Mouse (Mus musculus) lung, postnatal 0 days (tissue): Measurements from ENCODE around the gene Olfr644. TPM values are rescaled to one million over a fixed set of nuclear protein-coding genes. Genes with fewer than 3 reads are reported as not detected.

ENCODE experiments used
- ATAC-seq: fragments of 200-750 bp; cut with Nextera tagmentation; 2 replicates; pipeline ENCODE4 v1.8.0; 2017; ENCODE audit warnings: moderate library complexity
- DNase-seq: peaks from one replicate; pipeline ENCODE4 v3.0.0-alpha.2; 2016; ENCODE audit warnings: low spot score
- H3K27ac ChIP-seq: fragments of 300-500 bp; sonication (generic); 2 replicates; pipeline ENCODE4 v1.5.1; 2014; ENCODE audit warnings: antibody characterized with exemption, mild to moderate bottlenecking, low read length, mixed read lengths
- H3K27me3 ChIP-seq: fragments of 300-500 bp; sonication (generic); replicated peaks from 2 replicates; pipeline ENCODE4 v1.6.1; 2014; ENCODE audit warnings: low read length, mixed read lengths; ENCODE audit not compliant: insufficient read depth
- H3K36me3 ChIP-seq: fragments of 300-500 bp; sonication (generic); 2 replicates; pipeline ENCODE4 v1.6.1; 2014; ENCODE audit warnings: low read length, mixed read lengths; ENCODE audit not compliant: insufficient read depth
- H3K4me1 ChIP-seq: fragments of 300-500 bp; sonication (generic); 2 replicates; pipeline ENCODE4 v1.6.1; 2014; ENCODE audit warnings: antibody characterized with exemption, low read depth, low read length, mixed read lengths; ENCODE audit not compliant: insufficient read depth
- H3K4me2 ChIP-seq: fragments of 300-500 bp; sonication (generic); replicated peaks from 2 replicates; pipeline ENCODE4 v1.6.1; 2014; ENCODE audit warnings: low read depth, mild to moderate bottlenecking, low read length, moderate library complexity, mixed read lengths
- H3K4me3 ChIP-seq: fragments of 300-500 bp; sonication (generic); 2 replicates; pipeline ENCODE4 v1.5.1; 2014; ENCODE audit warnings: low read depth, low read length
- H3K9ac ChIP-seq: fragments of 300-500 bp; sonication (generic); replicated peaks from 2 replicates; pipeline ENCODE4 v1.6.1; 2014; ENCODE audit warnings: low read depth, mild to moderate bottlenecking
- H3K9me3 ChIP-seq: fragments of 300-500 bp; sonication (generic); 2 replicates; pipeline ENCODE4 v1.6.1; 2016; ENCODE audit warnings: low read length, mixed read lengths
- CTCF ChIP-seq: IDR thresholded peaks from 2 replicates; pipeline ENCODE4 v1.5.1; 2016; ENCODE audit warnings: antibody characterized with exemption, mild to moderate bottlenecking
- polyA plus RNA-seq: library from polyadenylated mRNA; unstranded; fragments of >200 nt; fragmentation: Nextera tagmentation; extraction: Ambion mirVana; gene quantifications from 2 replicates; pipeline ENCODE4 v1.2.1, GENCODE M21; 2015

The Olfr644 gene
- polyA plus RNA-seq, 1 experiment from 2014 or later = not detected

- no peak for ATAC-seq
- H3K27ac ChIP-seq = no peak within 1 kb of the TSS
- TF ChIP-seq CTCF = no peak
Observed at GRCm38 (mm10) chr7:104017203-104017602, 54.5 kb downstream of the Olfr644 start, which contains the start of gene Olfr639. TSS of gene Olfr639 (minus strand) at chr7:104017303.

More at GRCm38 (mm10) chr7:104017203-104017602, 54.5 kb downstream of the Olfr644 start, which contains the start of gene Olfr639:
- no peak for DNase-seq
- Histone ChIP-seq H3K4me3 (no peak within 1 kb of the TSS), H3K9ac (no peak within 1 kb of the TSS), H3K27me3 (no peaks in the 10 kb centered on the region), H3K36me3 (no peaks in the 10 kb centered on the region), H3K9me3 (no peaks in the 10 kb centered on the region), H3K4me2 (no peak within 1 kb of the TSS), H3K4me1 (no peaks in the 10 kb centered on the region)

Other genes starting within 250 kb of the Olfr644 start
- 19,829 and 23,579 TPM in 2 replicates for gene Hbb-bs, start 243.8 kb downstream of the Olfr644 start, polyA plus RNA-seq
- gene Hbb-bh2, start 231.3 kb downstream of the Olfr644 start, polyA plus RNA-seq = not detected in 2 replicates
- 0.27 TPM in 1 of 2 replicates, not detected in the other for gene Hbb-bh1, start 228.7 kb downstream of the Olfr644 start, polyA plus RNA-seq
- gene Hbb-y, start 218.7 kb downstream of the Olfr644 start, polyA plus RNA-seq = 11.4 and 11.9 TPM in 2 replicates
- not detected in 2 replicates for gene Olfr66, start 185.6 kb downstream of the Olfr644 start, polyA plus RNA-seq
- not detected in 2 replicates for gene Olfr64, start 177.4 kb downstream of the Olfr644 start, polyA plus RNA-seq
- 0.05 TPM in 1 of 2 replicates, not detected in the other for gene Olfr65, start 168.4 kb downstream of the Olfr644 start, polyA plus RNA-seq
- gene Olfr631, start 143.0 kb downstream of the Olfr644 start, polyA plus RNA-seq = not detected in 2 replicates
- gene Olfr632, start 137.5 kb downstream of the Olfr644 start, polyA plus RNA-seq = not detected in 2 replicates
- gene Olfr633, start 127.4 kb downstream of the Olfr644 start, polyA plus RNA-seq = not detected in 2 replicates
- gene Olfr635, start 100.7 kb downstream of the Olfr644 start, polyA plus RNA-seq = not detected in 2 replicates
- not detected in 2 replicates for gene Olfr638, start 73.1 kb downstream of the Olfr644 start, polyA plus RNA-seq
- not detected in 2 replicates for gene Olfr639, start 54.6 kb downstream of the Olfr644 start, polyA plus RNA-seq
- not detected in 2 replicates for gene Olfr640, start 46.3 kb downstream of the Olfr644 start, polyA plus RNA-seq
- not detected in 2 replicates for gene Olfr641, start 36.4 kb downstream of the Olfr644 start, polyA plus RNA-seq
- gene Olfr642, start 19.2 kb downstream of the Olfr644 start, polyA plus RNA-seq = not detected in 2 replicates
- not detected in 2 replicates for gene 4930516K23Rik, start 10.4 kb downstream of the Olfr644 start, polyA plus RNA-seq
- not detected in 2 replicates for gene Olfr645, start 13.6 kb upstream of the Olfr644 start, polyA plus RNA-seq
- not detected in 2 replicates for gene Olfr646, start 33.0 kb upstream of the Olfr644 start, polyA plus RNA-seq
- gene Ubqln5, start 58.0 kb upstream of the Olfr644 start, polyA plus RNA-seq = not detected in 2 replicates
- not detected in 2 replicates for gene Olfr643, start 65.5 kb upstream of the Olfr644 start, polyA plus RNA-seq
- not detected in 2 replicates for gene Ubqln3, start 71.4 kb upstream of the Olfr644 start, polyA plus RNA-seq
- not detected in 2 replicates for gene Ubqlnl, start 78.7 kb upstream of the Olfr644 start, polyA plus RNA-seq
- gene Olfm5, start 93.0 kb upstream of the Olfr644 start, polyA plus RNA-seq = not detected in 2 replicates
- gene Olfr648, start 111.5 kb upstream of the Olfr644 start, polyA plus RNA-seq = 0.13 TPM in 1 of 2 replicates, not detected in the other
- gene Olfr649, start 124.1 kb upstream of the Olfr644 start, polyA plus RNA-seq = not detected in 2 replicates
- 0.61 and 1.1 TPM in 2 replicates for gene Trim6, start 146.9 kb upstream of the Olfr644 start, polyA plus RNA-seq
- gene Trim34a, start 172.6 kb upstream of the Olfr644 start, polyA plus RNA-seq = 6.5 and 7.3 TPM in 2 replicates
- gene Trim5, start 216.2 kb upstream of the Olfr644 start, polyA plus RNA-seq = 1.1 and 1.6 TPM in 2 replicates
- gene Trim12a, start 243.6 kb upstream of the Olfr644 start, polyA plus RNA-seq = 10.8 and 11.7 TPM in 2 replicates